Mouse (Mus musculus): ENCODE measurements around the gene Arpp19. TPM values are rescaled to one million over a fixed set of nuclear protein-coding genes. Genes with fewer than 3 reads are reported as not detected.

Arpp19 gene
- polyA plus RNA-seq, 1 experiment from 2014 or later = 467 TPM

DNA sequence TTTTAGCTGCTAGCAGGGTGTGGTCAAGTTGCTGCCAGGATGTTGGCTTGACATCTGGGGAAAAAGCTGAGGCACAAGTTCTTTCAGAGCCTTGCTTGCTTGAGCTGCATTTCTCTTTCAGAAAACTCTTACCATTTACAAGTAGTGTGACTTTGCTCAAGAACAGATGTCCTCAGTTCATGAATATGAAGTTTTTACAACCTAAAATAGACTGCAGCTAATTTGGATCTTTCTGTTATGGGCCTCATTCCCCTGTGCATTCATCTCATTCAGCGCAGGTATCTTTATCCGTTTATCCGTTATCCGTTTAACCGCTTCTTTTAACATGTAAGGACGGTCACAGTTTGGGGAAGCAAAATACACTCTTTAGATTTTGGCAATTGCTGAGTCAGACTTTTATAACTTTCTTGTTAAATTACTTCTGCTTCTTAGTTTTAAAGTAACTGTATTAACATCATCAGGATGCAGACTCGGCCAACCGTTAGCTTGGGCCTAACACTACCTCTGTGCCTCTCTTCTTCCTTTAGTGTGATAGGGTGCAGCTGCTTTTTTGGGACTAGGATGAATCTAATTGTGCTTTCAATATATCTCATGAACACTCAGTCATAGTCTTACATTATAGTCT is 62.9 kb downstream of the Arpp19 start:
- DNase-seq (ENCODE audit: low spot score) = no peak

DNA sequence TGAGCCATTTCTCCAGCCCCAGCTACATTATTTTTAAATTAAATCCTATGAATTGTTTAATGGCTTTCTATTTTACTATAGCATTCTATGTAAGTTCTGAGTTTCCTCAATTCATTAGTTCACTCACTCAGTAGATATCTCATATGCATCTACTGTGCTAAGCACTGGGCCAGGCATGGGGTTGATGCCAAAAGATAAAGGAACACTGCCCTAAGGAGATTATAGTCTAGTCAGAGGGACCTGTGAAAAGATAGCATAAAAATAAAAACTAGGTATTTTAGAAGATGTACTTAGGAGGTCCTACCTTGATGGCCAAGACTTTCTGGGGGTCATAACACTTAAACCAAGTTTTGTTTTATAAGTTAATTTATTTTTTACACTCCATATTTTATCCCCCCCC is 64.7 kb downstream of the Arpp19 start:
- no peak for DNase-seq (ENCODE audit: low spot score)

Other genes with a start within 250 kb of the Arpp19 start
- gene Onecut1, start 175.7 kb upstream of the Arpp19 start, polyA plus RNA-seq (2015; fragmentation: Nextera tagmentation; extraction: Ambion mirVana) = not detected in 2 replicates
- 15.3 and 17.4 TPM in 2 replicates for gene Fam214a, start 84.7 kb upstream of the Arpp19 start, polyA plus RNA-seq (2015; fragmentation: Nextera tagmentation; extraction: Ambion mirVana)
- 5.5 and 5.7 TPM in 2 replicates for gene Myo5a, start 33.4 kb downstream of the Arpp19 start, polyA plus RNA-seq (2015; fragmentation: Nextera tagmentation; extraction: Ambion mirVana)
- gene Myo5c, start 194.4 kb downstream of the Arpp19 start, polyA plus RNA-seq (2015; fragmentation: Nextera tagmentation; extraction: Ambion mirVana) = 0.44 and 0.98 TPM in 2 replicates